Mouse (Mus musculus) thymus, adult 18-20 months (tissue): ENCODE measurements around the gene Nxf2.
"Not testable (repeated sequence)": the region's sequence is repeated elsewhere in the genome, so short reads cannot be mapped to it uniquely, and the experiment has no call there.

Experiments used
- DNase-seq, 2 experiments: peaks; one replicate each; pipeline ENCODE4 v3.0.0; 2022; ENCODE audit warnings: mixed read lengths in 2 of 2

Nxf2 gene

DNA sequence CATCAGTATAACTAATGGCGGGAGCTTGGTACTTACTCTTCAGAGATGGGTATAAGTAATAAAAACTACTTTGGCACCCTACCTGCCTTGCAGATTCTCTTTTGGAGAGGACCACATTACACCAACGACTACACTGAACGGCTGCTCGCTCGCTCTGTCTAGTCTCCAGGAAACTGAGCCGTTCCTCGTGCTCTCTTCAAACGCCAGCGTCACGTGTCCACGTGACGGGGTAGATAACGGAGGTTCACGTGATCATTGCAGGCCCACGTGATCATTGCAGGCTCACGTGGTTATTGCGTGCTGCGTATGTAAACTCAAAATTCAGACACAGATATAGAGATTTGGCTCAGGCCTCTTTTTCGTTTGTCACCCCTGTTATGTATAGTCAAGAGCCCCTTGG is at the start of gene Nxf2:
Gene Nxf2, minus strand, starts transcription at position 209 of the 400 bp plus-strand sequence.
- no peak for DNase-seq

- no peak for DNase-seq
Observed at GRCm38 (mm10) chrX:135011381-135011780, 46.8 kb upstream of the Nxf2 start.

GRCm38 (mm10) chrX:135009471-135009815 is 44.9 kb upstream of the Nxf2 start:
- DNase-seq = no peak

- peak; percentile 81 to 89 for DNase-seq
Observed at GRCm38 (mm10) chrX:135008720-135009470, 44.3 kb upstream of the Nxf2 start, which contains the start of gene Zmat1. Gene Zmat1 (minus strand): TSS chrX:135009209.

GRCm38 (mm10) chrX:135008021-135008420 is 43.5 kb upstream of the Nxf2 start:
- DNase-seq = no peak

DNA sequence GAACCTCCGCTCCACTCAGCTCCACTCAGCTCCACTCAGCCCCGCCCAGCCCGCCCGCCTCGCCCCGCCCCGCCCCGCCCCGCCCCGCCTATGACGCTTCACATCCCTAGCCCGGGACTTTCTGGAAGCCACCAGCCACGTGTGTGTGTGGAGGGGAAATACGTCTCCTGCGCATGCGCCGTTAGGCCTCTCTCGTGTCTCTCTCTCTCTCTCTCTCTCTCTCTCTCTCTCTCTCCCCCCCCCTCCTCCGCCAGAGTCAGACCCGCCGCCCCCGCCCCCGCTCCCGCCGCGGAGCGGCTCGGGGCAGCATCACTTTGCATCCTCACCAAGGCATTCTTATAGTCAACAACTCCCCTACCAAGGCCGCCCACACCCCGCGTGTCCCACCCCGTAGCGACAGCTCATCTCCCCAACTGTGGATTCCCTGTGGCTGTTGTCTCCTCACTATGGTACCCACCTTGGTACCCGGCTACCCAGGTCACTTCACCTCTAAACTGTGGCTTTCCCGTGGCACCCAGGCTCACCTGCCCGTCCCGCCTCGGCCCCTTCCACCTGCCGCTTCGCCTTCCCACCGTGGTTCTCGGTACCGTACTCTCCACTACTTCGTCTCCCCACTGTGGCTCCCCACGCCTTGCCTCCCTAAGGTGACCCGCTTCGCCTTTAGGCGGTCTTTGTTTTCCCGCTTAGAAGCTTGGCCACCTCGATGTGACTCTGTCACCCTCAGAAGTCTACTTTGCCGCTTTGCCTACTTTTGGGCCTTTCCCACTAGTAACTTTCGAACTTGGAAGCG is 1.1 kb downstream of the Nxf2 start:
- DNase-seq = peak; percentile 41 to 53

- peak in 1 of 2 experiments; percentile 1 for DNase-seq
Observed at GRCm38 (mm10) chrX:134930361-134930760, 34.2 kb downstream of the Nxf2 start.

- no peak for DNase-seq
Observed at GRCm38 (mm10) chrX:134929927-134930326, 34.6 kb downstream of the Nxf2 start.

GRCm38 (mm10) chrX:134925058-134925457 is 39.5 kb downstream of the Nxf2 start:
- DNase-seq = no peak

DNA sequence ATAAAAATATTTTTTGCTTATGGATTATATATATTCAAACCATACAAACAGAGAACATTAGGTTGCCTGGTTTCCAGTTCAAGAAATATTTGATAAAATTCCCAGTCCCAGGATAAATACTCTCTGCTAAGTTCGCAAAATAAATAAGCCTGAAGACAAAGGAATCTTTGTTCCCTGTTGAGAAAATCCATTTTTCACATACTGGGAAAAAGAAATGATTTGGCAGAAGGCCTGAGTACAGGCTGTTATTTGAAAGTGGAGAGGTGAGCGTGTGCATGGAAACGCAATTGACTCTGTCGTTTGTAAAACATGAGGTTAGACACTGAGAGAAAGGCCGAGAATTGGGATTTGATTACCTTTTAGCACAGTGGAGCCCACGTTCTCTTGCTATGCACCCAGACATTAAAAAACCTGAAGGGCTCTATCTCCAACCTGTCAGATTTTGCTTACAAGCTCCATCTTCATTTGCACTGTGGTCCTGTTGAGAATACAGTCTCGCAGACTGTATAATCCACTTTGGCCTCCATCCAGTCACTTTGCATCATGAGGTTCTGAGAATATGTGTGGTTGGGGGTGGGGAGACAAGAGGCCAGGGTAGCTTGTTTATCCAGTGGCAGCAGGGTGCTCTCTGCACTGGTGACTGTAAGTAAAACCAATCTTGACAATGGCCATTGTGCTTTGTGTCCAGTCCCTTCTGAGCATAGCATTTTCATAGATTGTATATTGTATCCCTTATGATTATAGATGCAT is 40.7 kb downstream of the Nxf2 start:
- no peak for DNase-seq

GRCm38 (mm10) chrX:134919220-134919619 is 45.3 kb downstream of the Nxf2 start:
- no peak for DNase-seq

GRCm38 (mm10) chrX:134915745-134916144 is 48.8 kb downstream of the Nxf2 start:
- no peak for DNase-seq

- not testable (repeated sequence) for DNase-seq
Observed at GRCm38 (mm10) chrX:134915315-134915714, 49.2 kb downstream of the Nxf2 start.

GRCm38 (mm10) chrX:134914851-134915250 is 49.7 kb downstream of the Nxf2 start:
- DNase-seq = no peak

- no peak for DNase-seq
Observed at GRCm38 (mm10) chrX:134913234-134913936, 51.2 kb downstream of the Nxf2 start.

GRCm38 (mm10) chrX:134912805-134913204 is 51.7 kb downstream of the Nxf2 start:
- no peak for DNase-seq

- DNase-seq = no peak
Observed at GRCm38 (mm10) chrX:134910345-134910744, 54.2 kb downstream of the Nxf2 start.
